Mouse (Mus musculus) bone marrow macrophage, adult 2 months (primary cell): Measurements from ENCODE around the gene Olfr380.

Experiments
- CTCF ChIP-seq: IDR thresholded peaks from 2 replicates; pipeline ENCODE4 v1.5.1; 2012; ENCODE audit warnings: low read depth, mild to moderate bottlenecking, low read length, moderate library complexity
- POLR2A ChIP-seq: IDR thresholded peaks from 2 replicates; pipeline ENCODE4 v1.6.1; 2012; ENCODE audit warnings: mild to moderate bottlenecking, low read depth, low read length, borderline replicate concordance

DNA sequence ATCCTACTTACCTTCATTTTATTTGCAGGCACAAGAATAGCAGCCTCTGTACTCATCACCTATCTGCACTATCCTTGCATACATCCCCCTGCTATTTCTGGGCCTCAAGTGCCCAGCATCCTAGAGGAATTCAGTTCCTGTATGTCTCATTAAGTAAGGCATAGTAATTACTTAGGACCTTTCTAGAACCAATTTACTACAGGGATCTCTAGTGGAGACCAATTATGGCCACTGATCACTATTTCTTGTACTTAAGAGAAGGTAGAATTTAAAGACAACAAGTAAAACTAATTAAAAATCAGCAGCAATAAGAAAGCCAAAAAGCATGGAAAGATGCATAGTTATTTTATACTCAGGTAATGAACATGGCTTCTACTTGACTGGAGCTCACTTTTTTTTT lies 34.2 kb upstream of the Olfr380 start, which contains the start of gene Olfr381:
- no peak for TF ChIP-seq CTCF
- TF ChIP-seq POLR2A, result no peak
